Mouse (Mus musculus): ENCODE measurements around the gene Tcea3. TPM values are rescaled to one million over a fixed set of nuclear protein-coding genes. Genes with fewer than 3 reads are reported as not detected.

Gene Tcea3
- polyA plus RNA-seq (2017; shearing (Covaris generic)): under 1 TPM; 0.37 to 0.62 TPM

DNA sequence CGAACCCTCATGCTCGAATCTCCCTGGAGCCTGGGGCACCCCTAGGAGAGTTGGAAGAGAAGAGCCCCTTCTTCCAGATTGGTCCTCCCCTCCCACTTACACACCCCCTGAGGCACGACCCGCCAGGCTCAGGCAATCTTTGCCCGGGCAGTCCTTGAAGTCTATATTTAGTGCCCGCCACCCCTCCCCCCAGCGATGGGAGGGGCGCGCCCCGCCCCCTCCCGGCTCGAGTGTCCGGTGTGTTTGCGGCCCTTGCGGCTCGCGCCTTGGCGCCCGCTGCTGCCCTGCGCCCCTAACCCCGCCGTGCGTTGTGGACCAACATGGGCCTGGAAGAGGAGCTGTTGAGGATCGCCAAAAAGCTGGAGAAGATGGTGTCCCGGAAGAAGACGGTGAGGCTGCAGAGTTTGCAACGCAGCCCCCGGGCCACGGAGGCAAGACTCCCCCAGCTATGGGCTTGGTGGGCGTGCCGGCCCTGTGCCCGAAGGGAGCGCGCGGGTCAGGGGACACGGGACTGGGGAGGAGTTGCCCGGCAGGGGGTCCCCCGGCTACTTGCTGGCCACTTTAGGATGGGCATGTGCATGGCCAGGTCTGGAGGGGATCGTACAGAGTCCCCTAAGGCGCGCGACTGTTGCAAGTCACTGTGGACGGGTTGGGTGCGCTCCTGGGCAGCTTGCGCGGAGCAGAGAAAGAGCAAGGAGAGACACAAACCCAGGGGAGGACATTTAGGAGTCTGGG lies at the start of gene Tcea3:
TSS of gene Tcea3 (plus strand) at position 1 of the 735 bp plus-strand sequence.

GRCm38 (mm10) chr4:136206033-136206893 lies 41.3 kb upstream of the Tcea3 start, which contains the start of gene Asap3:
Asap3 (plus strand) TSS chr4:136206365.

DNA sequence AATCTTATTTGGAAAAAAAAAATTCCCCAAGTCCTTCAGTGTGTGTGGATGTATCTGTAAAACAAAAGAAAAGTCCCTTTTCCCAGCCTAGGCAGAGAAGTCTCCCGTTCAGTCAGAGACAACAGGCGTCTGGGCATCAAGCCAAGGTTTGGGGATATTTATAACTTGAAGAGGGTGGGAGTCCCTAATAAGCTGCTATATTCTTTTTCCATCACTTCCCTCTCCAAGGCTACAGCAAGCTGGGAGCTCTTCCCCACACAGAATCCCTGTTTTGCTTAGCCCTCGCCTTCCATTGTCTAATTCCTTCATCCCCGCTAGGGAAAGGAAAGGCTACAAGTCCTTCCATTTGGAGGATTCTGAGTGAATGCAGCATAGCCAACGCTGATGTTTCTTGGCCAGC lies 36.9 kb downstream of the Tcea3 start, which contains the start of gene Zfp46:
TSS of gene Zfp46 (plus strand) at position 229 of the 400 bp plus-strand sequence.

GRCm38 (mm10) chr4:136310229-136311041 lies 62.9 kb downstream of the Tcea3 start, which contains the start of gene Hnrnpr:
Hnrnpr (plus strand) TSS chr4:136310942.

Other genes with a start within 250 kb of the Tcea3 start
- 10 to 100 TPM; 61.6 to 61.8 TPM for gene Eloa, start 226.0 kb upstream of the Tcea3 start, polyA plus RNA-seq (2017; shearing (Covaris generic))
- 100 to 1,000 TPM; 254 to 257 TPM for gene Rpl11, start 194.3 kb upstream of the Tcea3 start, polyA plus RNA-seq (2017; shearing (Covaris generic))
- 100 to 1,000 TPM; 145 to 201 TPM for gene Id3, start 104.2 kb upstream of the Tcea3 start, polyA plus RNA-seq (2017; shearing (Covaris generic))
- gene E2f2, start 75.3 kb upstream of the Tcea3 start, polyA plus RNA-seq (2017; shearing (Covaris generic)): 10 to 100 TPM; 13.7 to 15.3 TPM
- 1 to 10 TPM in 1 of 2 experiments, under 1 TPM in 1; 0.41 to 1.1 TPM for gene Asap3, start 41.4 kb upstream of the Tcea3 start, polyA plus RNA-seq (2017; shearing (Covaris generic))
- 10 to 100 TPM; 14.3 to 15.2 TPM for gene Zfp46, start 37.0 kb downstream of the Tcea3 start, polyA plus RNA-seq (2017; shearing (Covaris generic))
- 100 to 1,000 TPM; 104 to 108 TPM for gene Hnrnpr, start 63.2 kb downstream of the Tcea3 start, polyA plus RNA-seq (2017; shearing (Covaris generic))
- gene Htr1d, start 175.8 kb downstream of the Tcea3 start, polyA plus RNA-seq (2017; shearing (Covaris generic)): 1 to 10 TPM in 1 of 2 experiments, under 1 TPM in 1; 0.58 to 1.9 TPM
- under 1 TPM in 1 of 2 experiments, not detected in 1; 0.45 TPM for gene 6030445D17Rik, start 214.5 kb downstream of the Tcea3 start, polyA plus RNA-seq (2017; shearing (Covaris generic))
- 1 to 10 TPM; 4.4 to 8.5 TPM for gene Luzp1, start 222.0 kb downstream of the Tcea3 start, polyA plus RNA-seq (2017; shearing (Covaris generic))